Mouse (Mus musculus) cerebellum, adult 2 months (tissue): ENCODE results near the gene Tlcd2.

Source experiments
- CTCF ChIP-seq: fragments of 200-500 bp; IDR thresholded peaks from 2 replicates; pipeline ENCODE4 v1.5.1; 2011; ENCODE audit warnings: low read depth, mild to moderate bottlenecking, control low read depth, low read length, moderate library complexity, borderline replicate concordance; ENCODE audit not compliant: insufficient read depth
- POLR2A ChIP-seq: fragments of 200-500 bp; IDR thresholded peaks from 2 replicates; pipeline ENCODE4 v1.6.1; 2011; ENCODE audit warnings: low read length, control low read depth, borderline replicate concordance; ENCODE audit not compliant: insufficient read depth

GRCm38 (mm10) chr11:75466731-75467505, 5.4 kb downstream of the Tlcd2 start:
- TF ChIP-seq CTCF, result no peak
- TF ChIP-seq POLR2A, result no peak
